Mouse (Mus musculus) liver, adult 2 months (tissue): ENCODE data around the gene Deaf1.

Experiments used
- CTCF ChIP-seq: fragments of 200-500 bp; IDR thresholded peaks from 2 replicates; pipeline ENCODE4 v1.5.1; 2011; ENCODE audit warnings: low read depth, low read length, control low read depth
- POLR2A ChIP-seq: fragments of 200-500 bp; IDR thresholded peaks from 2 replicates; pipeline ENCODE4 v1.6.1; 2011; ENCODE audit warnings: low read length, control low read depth; ENCODE audit not compliant: insufficient read depth; ENCODE audit errors: extremely low read depth

GRCm38 (mm10) chr7:141363106-141363751 is 35.7 kb upstream of the Deaf1 start:
- TF ChIP-seq POLR2A (no peak), CTCF (peak; percentile 55)
